Mouse (Mus musculus): Measurements from ENCODE around the gene Trpm3.

The Trpm3 gene

GRCm38 (mm10) chr19:22638394-22638954 is 499.6 kb downstream of the Trpm3 start:
- DNase-seq (ENCODE audit: low spot score) = no peak

GRCm38 (mm10) chr19:22642124-22642523 is 503.3 kb downstream of the Trpm3 start:
- DNase-seq (ENCODE audit: low spot score) = no peak

GRCm38 (mm10) chr19:22656466-22657215 is 517.8 kb downstream of the Trpm3 start:
- DNase-seq (ENCODE audit: low spot score) = no peak

- DNase-seq (ENCODE audit: low spot score) = no peak
These were observed 518.4 kb downstream of the Trpm3 start for GRCm38 (mm10) chr19:22657251-22657650.

- no peak for DNase-seq (ENCODE audit: low spot score)
These were observed 526.6 kb downstream of the Trpm3 start for GRCm38 (mm10) chr19:22665401-22665800.

- no peak for DNase-seq (ENCODE audit: low spot score)
These were observed 531.4 kb downstream of the Trpm3 start for GRCm38 (mm10) chr19:22670222-22670621.

- no peak for DNase-seq (ENCODE audit: low spot score)
These were observed 534.0 kb downstream of the Trpm3 start for GRCm38 (mm10) chr19:22672892-22673291.

- DNase-seq (ENCODE audit: low spot score) = no peak
These were observed 537.4 kb downstream of the Trpm3 start for GRCm38 (mm10) chr19:22676206-22676605.

- DNase-seq (ENCODE audit: low spot score) = no peak
These were observed 543.4 kb downstream of the Trpm3 start for GRCm38 (mm10) chr19:22682238-22682637.

- no peak for DNase-seq (ENCODE audit: low spot score)
These were observed 553.1 kb downstream of the Trpm3 start for GRCm38 (mm10) chr19:22691995-22692394.

- DNase-seq (ENCODE audit: low spot score) = no peak
These were observed 553.7 kb downstream of the Trpm3 start for GRCm38 (mm10) chr19:22692553-22692952.

- DNase-seq (ENCODE audit: low spot score) = no peak
These were observed 554.1 kb downstream of the Trpm3 start for GRCm38 (mm10) chr19:22692956-22693355.

- no peak for DNase-seq (ENCODE audit: low spot score)
These were observed 556.6 kb downstream of the Trpm3 start for GRCm38 (mm10) chr19:22695423-22695822.

GRCm38 (mm10) chr19:22698737-22699136 is 559.9 kb downstream of the Trpm3 start:
- DNase-seq (ENCODE audit: low spot score) = no peak

- no peak for DNase-seq (ENCODE audit: low spot score)
These were observed 562.2 kb downstream of the Trpm3 start for GRCm38 (mm10) chr19:22700871-22701651.

- DNase-seq (ENCODE audit: low spot score) = no peak
These were observed 565.0 kb downstream of the Trpm3 start for GRCm38 (mm10) chr19:22703876-22704275.

- no peak for DNase-seq (ENCODE audit: low spot score)
These were observed 566.6 kb downstream of the Trpm3 start for GRCm38 (mm10) chr19:22705414-22705813.

GRCm38 (mm10) chr19:22719027-22719426 is 580.2 kb downstream of the Trpm3 start:
- no peak for DNase-seq (ENCODE audit: low spot score)

- no peak for DNase-seq (ENCODE audit: low spot score)
These were observed 591.0 kb downstream of the Trpm3 start for GRCm38 (mm10) chr19:22729846-22730245.

GRCm38 (mm10) chr19:22730971-22731370 is 592.1 kb downstream of the Trpm3 start:
- no peak for DNase-seq (ENCODE audit: low spot score)

GRCm38 (mm10) chr19:22736870-22737269 is 598.0 kb downstream of the Trpm3 start:
- no peak for DNase-seq (ENCODE audit: low spot score)

- no peak for DNase-seq (ENCODE audit: low spot score)
These were observed 600.4 kb downstream of the Trpm3 start for GRCm38 (mm10) chr19:22739240-22739639.

- peak; percentile 75 for DNase-seq (ENCODE audit: low spot score)
These were observed 614.5 kb downstream of the Trpm3 start for GRCm38 (mm10) chr19:22753311-22753809.
